Mouse (Mus musculus): ENCODE results near the gene Dnah11.

DNA sequence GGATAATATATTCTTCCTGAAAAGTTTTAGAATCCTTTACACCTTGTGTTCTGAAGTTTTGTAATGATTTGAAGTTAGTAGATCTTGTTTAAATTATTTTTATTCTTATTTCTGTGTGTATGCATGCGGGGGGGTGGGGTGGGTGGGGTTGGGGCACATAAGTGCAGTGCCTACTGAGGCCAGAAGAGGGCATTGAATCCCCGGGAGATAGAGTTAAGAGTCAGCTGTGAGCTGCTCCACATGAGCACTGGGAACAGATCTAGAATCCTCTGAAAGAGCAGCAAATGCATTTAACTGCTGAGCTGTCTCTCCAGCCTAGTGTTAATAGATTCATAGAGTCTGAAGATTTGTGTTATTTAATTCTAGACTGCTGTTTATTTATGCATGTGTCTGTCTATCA lies 364.2 kb downstream of the Dnah11 start:
- TF ChIP-seq CTCF (conservative IDR thresholded peaks at IDR 0.05; ENCODE audit: low read length) (no peak), NANOG (IDR thresholded peaks at IDR 0.05; ENCODE audit: borderline replicate concordance, low read length) (no peak)

All from E14TG2a.4 (cell line).